10 mouse cellular contexts compared by ENCODE assay signal in genomic region chr7:78658026-78658425, GRCm38 (mm10).
DNase-seq lines count a peak whose midpoint lies in the region; ATAC-seq lines count a peak whose summit lies in the region.
"Had no signal": no experiment of that assay in that cellular context is flagged by ENCODE, and none has a peak within 500 bp of the region (broad histone marks: within the 10 kb centered on the region; RNA-seq: fewer than 3 reads in every experiment).

No protein-coding gene starts in this region.

- no peak overlapping the region for H3K9ac ChIP-seq in forebrain, embryonic 13.5 days
- H3K9ac ChIP-seq: embryonic facial prominence, embryonic 13.5 days had no signal

- H3K4me1 ChIP-seq in forebrain, embryonic 13.5 days, result no peaks in the 10 kb centered on the region
- H3K4me1 ChIP-seq: embryonic facial prominence, embryonic 13.5 days had no signal

- 43% methylated on average over 10 of the region's 10 CpGs for WGBS in forebrain, embryonic 13.5 days

- peak; percentile 28 to 43 for DNase-seq in kidney, adult 8-10 months
- DNase-seq in kidney, postnatal 10 days, result no peak
- DNase-seq in adrenal gland, adult 8-10 months, result peak; percentile 89
- DNase-seq in fibroblast of lung, adult 2 months (ENCODE audit: low read depth), result peak; percentile 63
- DNase-seq in kidney, postnatal 14 days, result peak; percentile 6
- no peak for DNase-seq in left cerebral cortex, adult 9 months (ENCODE audit: low spot score in 2 of 2)

- no peaks in the 10 kb centered on the region for H3K9me3 ChIP-seq in forebrain, embryonic 13.5 days (replicated peaks)
- H3K9me3 ChIP-seq: embryonic facial prominence, embryonic 13.5 days had no signal

- no peak for ATAC-seq in CD4-positive, CD25-positive, alpha-beta regulatory T cell, adult 4 months
- ATAC-seq in forebrain, embryonic 13.5 days, result no peak

- no peak overlapping the region for H3K4me2 ChIP-seq in forebrain, embryonic 13.5 days
- H3K4me2 ChIP-seq: embryonic facial prominence, embryonic 13.5 days had no signal

- no peak overlapping the region for H3K4me3 ChIP-seq in forebrain, embryonic 13.5 days
- H3K4me3 ChIP-seq: embryonic facial prominence, embryonic 13.5 days; left cerebral cortex, adult 2 months had no signal

- H3K27ac ChIP-seq in forebrain, embryonic 13.5 days, result no peak overlapping the region
- H3K27ac ChIP-seq: embryonic facial prominence, embryonic 13.5 days; left cerebral cortex, adult 2 months had no signal

- no peaks in the 10 kb centered on the region for H3K36me3 ChIP-seq in forebrain, embryonic 13.5 days (ENCODE audit: poor library complexity, severe bottlenecking)
- H3K36me3 ChIP-seq: embryonic facial prominence, embryonic 13.5 days had no signal

- no peaks in the 10 kb centered on the region for H3K27me3 ChIP-seq in forebrain, embryonic 13.5 days
- H3K27me3 ChIP-seq: embryonic facial prominence, embryonic 13.5 days had no signal

Comparison
In these comparisons a context has a peak if more than half of its experiments do, and no peak if none do; other contexts are left out.
1. DNase-seq: peak in kidney, adult 8-10 months (2 of 2), adrenal gland, adult 8-10 months (single experiment), fibroblast of lung, adult 2 months (single experiment) and kidney, postnatal 14 days (single experiment); none in kidney, postnatal 10 days (single experiment) and left cerebral cortex, adult 9 months (0 of 2).